10 mouse cellular contexts compared by ENCODE assay signal in the genomic region with DNA sequence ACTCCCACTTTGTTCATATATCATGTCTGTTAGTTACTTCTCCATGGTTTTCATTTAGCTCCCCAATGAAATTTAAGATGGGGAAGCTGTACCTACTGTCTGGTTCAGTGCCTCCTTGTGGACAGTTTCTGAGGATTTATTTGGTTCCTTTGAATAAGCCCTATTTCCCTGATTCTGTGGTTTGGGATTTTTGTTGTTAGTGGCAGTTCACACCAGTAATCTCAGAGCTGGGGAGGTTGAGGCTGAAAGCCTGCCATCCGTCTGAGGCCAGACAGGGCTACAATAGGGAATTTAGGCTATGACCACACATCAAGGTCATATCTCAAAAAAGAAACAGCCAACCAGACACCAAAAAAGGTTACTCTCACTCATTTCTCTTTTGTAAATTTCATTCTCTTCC. TPM values are rescaled to one million over a fixed set of nuclear protein-coding genes. Genes with fewer than 3 reads are reported as not detected.
"Had no signal": no experiment of that assay in that cellular context is flagged by ENCODE, and none has a peak within 500 bp of the region (broad histone marks: within the 10 kb centered on the region; RNA-seq: fewer than 3 reads in every experiment).

No protein-coding gene starts in this region.

- DNase-seq: kidney, adult 2 months; kidney, postnatal 36 days; midbrain, embryonic 14.5 days; thymus, adult 18-20 months; thymus, postnatal 14 days had no signal

- H3K9me3 ChIP-seq: kidney, embryonic 15.5 days; limb, embryonic 10.5 days; lung, embryonic 15.5 days; neural tube, embryonic 12.5 days had no signal

- H3K27me3 ChIP-seq: kidney, embryonic 15.5 days; lung, embryonic 15.5 days; neural tube, embryonic 12.5 days had no signal

- H3K36me3 ChIP-seq: kidney, embryonic 15.5 days; limb, embryonic 10.5 days; lung, embryonic 15.5 days; neural tube, embryonic 12.5 days had no signal

- H3K4me1 ChIP-seq: kidney, embryonic 15.5 days; lung, embryonic 15.5 days; neural tube, embryonic 12.5 days had no signal

- H3K4me3 ChIP-seq: kidney, embryonic 15.5 days; limb, embryonic 10.5 days; lung, embryonic 15.5 days; neural tube, embryonic 12.5 days had no signal

- H3K9ac ChIP-seq: kidney, embryonic 15.5 days; liver, embryonic 14.5 days; lung, embryonic 15.5 days; neural tube, embryonic 12.5 days had no signal

- H3K4me2 ChIP-seq: kidney, embryonic 15.5 days; lung, embryonic 15.5 days; neural tube, embryonic 12.5 days had no signal

- H3K27ac ChIP-seq: limb, embryonic 10.5 days; liver, embryonic 14.5 days; lung, embryonic 15.5 days; neural tube, embryonic 12.5 days had no signal

RNA-seq across cellular contexts. Expression of a gene that starts 48.1 kb away (rescaled TPM):
- polyA plus RNA-seq: limb, embryonic 10.5 days had no signal
